Mouse (Mus musculus) MEL (cell line): ENCODE results near the gene 1700019N19Rik. TPM values are rescaled to one million over a fixed set of nuclear protein-coding genes. Genes with fewer than 3 reads are reported as not detected.

Experiments used
- DNase-seq: peaks from one replicate; pipeline ENCODE4 v3.0.0; 2011; ENCODE audit warnings: low read depth, low spot score
- H3K27ac ChIP-seq: 2 replicates; pipeline ENCODE4 v1.5.1; 2012; ENCODE audit warnings: low read depth, mild to moderate bottlenecking, control low read depth, low read length, moderate library complexity; ENCODE audit not compliant: control insufficient read depth
- H3K27me3 ChIP-seq, 2 experiments: fragments of 150-350 bp in 1 of 2; sonication (generic) in 1 of 2; 2 replicates each; pipeline ENCODE4 v1.6.1; 2012; ENCODE audit warnings: low read length in 2 of 2, mild to moderate bottlenecking in 2 of 2, improper control_type of control experiment in 1 of 2, moderate library complexity in 1 of 2; ENCODE audit not compliant: insufficient read depth in 2 of 2, control insufficient read depth in 1 of 2
- H3K36me3 ChIP-seq, 2 experiments: 2 replicates each; pipeline ENCODE4 v1.6.1; 2012 to 2014; ENCODE audit warnings: low read length in 2 of 2, improper control_type of control experiment in 1 of 2, inconsistent platforms in 1 of 2, mild to moderate bottlenecking in 1 of 2; ENCODE audit not compliant: insufficient read depth in 2 of 2, control insufficient read depth in 1 of 2
- H3K4me1 ChIP-seq, 2 experiments: fragments of 150-350 bp in 1 of 2; sonication (generic) in 1 of 2; 2 replicates each; pipeline ENCODE4 v1.6.1; 2012; ENCODE audit warnings: low read length in 2 of 2, improper control_type of control experiment in 1 of 2, mild to moderate bottlenecking in 1 of 2; ENCODE audit not compliant: insufficient read depth in 2 of 2, control insufficient read depth in 1 of 2
- H3K4me3 ChIP-seq, 2 experiments: fragments of 150-350 bp in 1 of 2; sonication (generic) in 1 of 2; 2 replicates each; pipeline ENCODE4 v1.5.1; 2012; ENCODE audit warnings: low read depth in 2 of 2, low read length in 2 of 2, mild to moderate bottlenecking in 2 of 2, moderate library complexity in 2 of 2, control low read depth in 1 of 2, improper control_type of control experiment in 1 of 2; ENCODE audit not compliant: control insufficient read depth in 1 of 2, insufficient read depth in 1 of 2
- H3K79me2 ChIP-seq: 2 replicates; pipeline ENCODE4 v1.6.1; 2012; ENCODE audit warnings: mild to moderate bottlenecking, low read length, moderate library complexity; ENCODE audit not compliant: control insufficient read depth, poor library complexity, insufficient read depth
- H3K9ac ChIP-seq: 2 replicates; pipeline ENCODE4 v1.6.1; 2012; ENCODE audit warnings: low read depth, mild to moderate bottlenecking, control low read depth, low read length, moderate library complexity; ENCODE audit not compliant: control insufficient read depth, poor library complexity, severe bottlenecking
- H3K9me3 ChIP-seq: fragments of 150-350 bp; sonication (generic); replicated peaks from 2 replicates; pipeline ENCODE4 v1.6.1; 2012; ENCODE audit warnings: mild to moderate bottlenecking, low read length, improper control_type of control experiment, moderate library complexity; ENCODE audit not compliant: insufficient read depth
- CHD2 ChIP-seq: IDR thresholded peaks from 2 replicates; pipeline ENCODE4 v1.6.1; 2011; ENCODE audit warnings: low read length, improper control_type of control experiment
- CTCF ChIP-seq, 3 experiments: IDR thresholded peaks in 2 of 3; conservative IDR thresholded peaks in 1 of 3; 2 replicates each; pipeline ENCODE4 v1.5.1; 2011 to 2012; ENCODE audit warnings: low read length in 3 of 3, low read depth in 2 of 3, mild to moderate bottlenecking in 2 of 3, improper control_type of control experiment in 1 of 3, inconsistent platforms in 1 of 3, mixed read lengths in 1 of 3, moderate library complexity in 1 of 3; ENCODE audit not compliant: control insufficient read depth in 1 of 3, insufficient read depth in 1 of 3, poor library complexity in 1 of 3, severe bottlenecking in 1 of 3
- E2F4 ChIP-seq: IDR thresholded peaks from 2 replicates; pipeline ENCODE4 v1.6.1; 2011; ENCODE audit warnings: low read depth, low read length, improper control_type of control experiment, borderline replicate concordance
- ELF1 ChIP-seq: IDR thresholded peaks from 2 replicates; pipeline ENCODE4 v1.6.1; 2014; ENCODE audit warnings: low read depth, mild to moderate bottlenecking, inconsistent platforms, low read length, improper control_type of control experiment, moderate library complexity
- EP300 ChIP-seq, 2 experiments: IDR thresholded peaks; 2 replicates each; pipeline ENCODE4 v1.6.1; 2011; ENCODE audit warnings: improper control_type of control experiment in 2 of 2, low read length in 2 of 2, low read depth in 1 of 2, mild to moderate bottlenecking in 1 of 2
- ETS1 ChIP-seq: IDR thresholded peaks from 2 replicates; pipeline ENCODE4 v1.6.1; 2012; ENCODE audit warnings: low read depth, mild to moderate bottlenecking, inconsistent platforms, low read length, improper control_type of control experiment, moderate library complexity
- KAT2A ChIP-seq: conservative IDR thresholded peaks from 2 replicates; pipeline ENCODE4 v1.6.1; 2012; ENCODE audit warnings: low read depth, low read length, improper control_type of control experiment, inconsistent platforms
- MAX ChIP-seq: IDR thresholded peaks from 2 replicates; pipeline ENCODE4 v1.6.1; 2011; ENCODE audit warnings: low read length, improper control_type of control experiment
- MAZ ChIP-seq: IDR thresholded peaks from 2 replicates; pipeline ENCODE4 v1.6.1; 2012; ENCODE audit warnings: low read depth, mild to moderate bottlenecking, inconsistent platforms, low read length, improper control_type of control experiment
- NELFE ChIP-seq: IDR thresholded peaks from 2 replicates; pipeline ENCODE4 v1.6.1; 2011; ENCODE audit warnings: low read depth, low read length, improper control_type of control experiment
- POLR2AphosphoS2 ChIP-seq: IDR thresholded peaks from 2 replicates; pipeline ENCODE4 v1.6.1; 2011; ENCODE audit warnings: low read length, improper control_type of control experiment
- RAD21 ChIP-seq: IDR thresholded peaks from 2 replicates; pipeline ENCODE4 v1.6.1; 2011; ENCODE audit warnings: mild to moderate bottlenecking, low read depth, low read length, improper control_type of control experiment
- TAL1 ChIP-seq: IDR thresholded peaks from 2 replicates; pipeline ENCODE4 v1.6.1; 2012; ENCODE audit warnings: mild to moderate bottlenecking, inconsistent platforms, low read length, moderate library complexity, mixed read lengths
- ZC3H11A ChIP-seq: IDR thresholded peaks from 2 replicates; pipeline ENCODE4 v1.6.1; 2012; ENCODE audit warnings: low read depth, mild to moderate bottlenecking, inconsistent platforms, low read length, improper control_type of control experiment
- polyA plus RNA-seq, 2 experiments: library from polyadenylated mRNA; stranded (reverse) in 1 of 2; unstranded in 1 of 2; fragments of >175 nt in 1 of 2; fragments of >200 nt in 1 of 2; gene quantifications; 2 replicates each; pipeline versions ENCODE4 v1.2.1 to v1.2.4; 2012; ENCODE audit warnings: low replicate concordance in 2 of 2, low read depth in 1 of 2; ENCODE audit not compliant: insufficient read length in 2 of 2, insufficient read depth in 1 of 2, missing spikeins in 1 of 2
- total RNA-seq: library from RNA; depleted of rRNA; stranded (reverse); fragments of 300-350 nt; gene quantifications from 2 replicates; pipeline ENCODE4 v1.2.3, GENCODE M21; 2012; rRNA removed

Gene 1700019N19Rik
- total and polyA plus RNA-seq, 3 experiments = not detected

- no peak for TF ChIP-seq MAZ
- no peak for TF ChIP-seq POLR2AphosphoS2
- H3K27me3 ChIP-seq = no peaks in the 10 kb centered on the region
- H3K9ac ChIP-seq = no peak overlapping the region
- no peaks in the 10 kb centered on the region for H3K79me2 ChIP-seq
- H3K9me3 ChIP-seq = no peaks in the 10 kb centered on the region
- no peaks in the 10 kb centered on the region for H3K36me3 ChIP-seq
- H3K4me3 ChIP-seq = no peak overlapping the region
- H3K4me1 ChIP-seq = no peaks in the 10 kb centered on the region
- DNase-seq = no peak
- H3K27ac ChIP-seq = no peak overlapping the region
Observed at GRCm38 (mm10) chr19:58742711-58743110, 51.5 kb downstream of the 1700019N19Rik start.

- Histone ChIP-seq H3K27me3 (no peaks in the 10 kb centered on the region), H3K4me3 (no peak overlapping the region), H3K27ac (no peak overlapping the region), H3K9me3 (no peaks in the 10 kb centered on the region), H3K36me3 (no peaks in the 10 kb centered on the region), H3K4me1 (no peaks in the 10 kb centered on the region), H3K9ac (no peak overlapping the region), H3K79me2 (no peaks in the 10 kb centered on the region)
- no peak for DNase-seq
- TF ChIP-seq RAD21 = no peak
- TF ChIP-seq TAL1 = no peak
- no peak for TF ChIP-seq MAX
- TF ChIP-seq E2F4 = no peak
- TF ChIP-seq ZC3H11A = no peak
- TF ChIP-seq ELF1 = no peak
- no peak for TF ChIP-seq CTCF (IDR thresholded peaks at IDR 0.05 in 2 of 3, conservative IDR thresholded peaks at IDR 0.05 in 1 of 3; ENCODE audit: control insufficient read depth in 1 of 3, insufficient read depth in 1 of 3, low read depth in 2 of 3, low read length in 3 of 3, poor library complexity in 1 of 3, severe bottlenecking in 1 of 3)
- no peak for TF ChIP-seq CHD2
Observed at GRCm38 (mm10) chr19:58741036-58741435, 53.2 kb downstream of the 1700019N19Rik start.

- H3K9me3 ChIP-seq = no peaks in the 10 kb centered on the region
- TF ChIP-seq CHD2 (no peak), KAT2A (no peak), CTCF (IDR thresholded peaks at IDR 0.05 in 2 of 3, conservative IDR thresholded peaks at IDR 0.05 in 1 of 3; ENCODE audit: control insufficient read depth in 1 of 3, insufficient read depth in 1 of 3, low read depth in 2 of 3, low read length in 3 of 3, poor library complexity in 1 of 3, severe bottlenecking in 1 of 3) (no peak), ETS1 (no peak), NELFE (no peak), E2F4 (no peak), EP300 (IDR thresholded peaks at IDR 0.05; ENCODE audit: low read depth in 1 of 2, low read length in 2 of 2) (no peak), MAX (no peak)
- TF ChIP-seq, all 39 proteins: peak for 0
- no peak overlapping the region for H3K4me3 ChIP-seq
- H3K9ac ChIP-seq = no peak overlapping the region
- no peak for DNase-seq
- no peaks in the 10 kb centered on the region for H3K27me3 ChIP-seq
- no peak overlapping the region for H3K27ac ChIP-seq
- H3K4me1 ChIP-seq = no peaks in the 10 kb centered on the region
- H3K79me2 ChIP-seq = no peaks in the 10 kb centered on the region
- no peaks in the 10 kb centered on the region for H3K36me3 ChIP-seq
Observed at GRCm38 (mm10) chr19:58738111-58738510, 56.1 kb downstream of the 1700019N19Rik start.

Other genes starting within 250 kb of the 1700019N19Rik start
- not detected in 2 replicates for gene Pnlip, start 142.0 kb downstream of the 1700019N19Rik start, total RNA-seq
- gene Pnlip, start 142.0 kb downstream of the 1700019N19Rik start, polyA plus RNA-seq = not detected
- not detected in 2 replicates for gene Pnliprp1, start 65.6 kb downstream of the 1700019N19Rik start, total RNA-seq
- not detected for gene Pnliprp1, start 65.6 kb downstream of the 1700019N19Rik start, polyA plus RNA-seq
- not detected in 2 replicates for gene Pnliprp2, start 34.7 kb downstream of the 1700019N19Rik start, total RNA-seq
- gene Pnliprp2, start 34.7 kb downstream of the 1700019N19Rik start, polyA plus RNA-seq = not detected
- gene Eno4, start 149.0 kb upstream of the 1700019N19Rik start, total RNA-seq = not detected in 2 replicates
- gene Eno4, start 149.0 kb upstream of the 1700019N19Rik start, polyA plus RNA-seq = not detected
- not detected in 2 replicates for gene Hspa12a, start 149.2 kb upstream of the 1700019N19Rik start, total RNA-seq
- gene Hspa12a, start 149.2 kb upstream of the 1700019N19Rik start, polyA plus RNA-seq = not detected